Mouse (Mus musculus): Measurements from ENCODE around the gene Gpr176. TPM values are rescaled to one million over a fixed set of nuclear protein-coding genes. Genes with fewer than 3 reads are reported as not detected.

Gene Gpr176
- polyA plus RNA-seq, 1 experiment from 2014 or later = 0.21 TPM

DNA sequence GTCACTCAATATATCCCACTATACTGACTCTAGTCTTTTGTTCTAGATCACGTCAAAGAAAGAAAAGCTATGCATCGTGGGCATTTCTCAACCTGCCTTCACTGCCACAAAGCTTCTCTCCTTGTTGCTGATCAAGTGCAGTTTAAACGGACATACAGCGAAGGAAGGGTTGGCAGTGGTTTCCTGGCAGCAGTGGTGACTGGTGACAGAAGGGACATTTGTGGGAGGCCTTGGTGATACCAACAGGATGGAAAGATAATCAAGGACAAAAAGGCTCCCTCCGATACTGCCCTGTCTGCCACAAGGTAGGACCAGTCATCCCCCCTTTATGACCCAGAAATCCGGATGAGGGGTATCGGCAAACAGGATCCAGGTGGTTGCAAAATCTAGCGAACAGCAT lies 95.0 kb downstream of the Gpr176 start:
- 70% methylated on average over 8 of the region's 8 CpGs for WGBS (ENCODE audit: insufficient replicate concordance)
- no peaks in the 10 kb centered on the region for H3K9me3 ChIP-seq (replicated peaks)
- no peak overlapping the region for H3K27ac ChIP-seq (replicated peaks)
- H3K4me2 ChIP-seq = no peak overlapping the region
- no peak overlapping the region for H3K9ac ChIP-seq
- H3K27me3 ChIP-seq = no peaks in the 10 kb centered on the region
- no peak overlapping the region for H3K4me3 ChIP-seq (replicated peaks)
- H3K4me1 ChIP-seq (replicated peaks) = no peaks in the 10 kb centered on the region
- no peaks in the 10 kb centered on the region for H3K36me3 ChIP-seq (replicated peaks)
- ATAC-seq (ENCODE audit: insufficient read depth) = no peak

DNA sequence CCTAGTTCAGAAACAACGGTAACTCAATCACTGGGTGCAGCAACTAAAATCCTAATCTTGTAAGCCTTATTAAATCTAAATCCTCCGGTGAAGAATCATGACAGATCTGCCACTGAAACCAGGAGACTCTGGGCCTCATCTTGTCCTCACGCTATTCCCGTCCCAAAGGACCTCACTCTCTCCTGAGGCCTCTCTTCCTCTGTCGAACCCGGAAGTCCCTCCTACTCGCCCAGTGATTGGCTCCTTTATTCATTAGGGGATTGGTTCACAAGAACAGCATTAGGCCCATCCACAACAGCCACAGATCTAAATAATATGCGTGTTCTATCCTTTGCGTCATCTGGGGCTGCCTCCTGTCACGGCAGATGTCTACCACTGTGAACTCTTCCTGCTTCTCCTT lies 101.6 kb downstream of the Gpr176 start:
- H3K9ac ChIP-seq = no peak overlapping the region
- no peak overlapping the region for H3K27ac ChIP-seq (replicated peaks)
- no peaks in the 10 kb centered on the region for H3K9me3 ChIP-seq (replicated peaks)
- no peak overlapping the region for H3K4me2 ChIP-seq
- 74% methylated on average over 10 of the region's 10 CpGs for WGBS (ENCODE audit: insufficient replicate concordance)
- no peaks in the 10 kb centered on the region for H3K4me1 ChIP-seq (replicated peaks)
- no peak for ATAC-seq (ENCODE audit: insufficient read depth)
- no peaks in the 10 kb centered on the region for H3K36me3 ChIP-seq (replicated peaks)
- no peak overlapping the region for H3K4me3 ChIP-seq (replicated peaks)
- H3K27me3 ChIP-seq = no peaks in the 10 kb centered on the region

DNA sequence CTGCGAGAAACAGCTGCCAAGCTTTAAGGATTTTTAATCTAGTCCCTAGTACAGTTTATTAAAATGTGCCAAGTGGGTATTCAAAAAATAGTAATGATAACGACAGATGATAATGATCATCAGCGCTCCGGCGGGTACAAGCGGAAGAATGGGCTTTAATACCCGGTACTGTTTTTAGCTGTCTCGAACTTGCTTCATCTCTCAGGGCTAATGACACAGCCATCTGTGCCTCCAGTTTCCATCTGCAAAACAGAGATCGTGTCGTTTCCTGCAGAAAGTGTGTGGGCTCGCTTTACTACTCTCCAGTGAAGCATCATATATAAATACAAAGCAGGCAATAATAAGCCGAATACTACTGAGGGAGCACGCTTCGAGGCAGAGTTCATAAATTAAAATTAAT lies 103.0 kb downstream of the Gpr176 start:
- H3K36me3 ChIP-seq (replicated peaks) = no peaks in the 10 kb centered on the region
- no peak for ATAC-seq (ENCODE audit: insufficient read depth)
- H3K4me1 ChIP-seq (replicated peaks) = no peaks in the 10 kb centered on the region
- no peaks in the 10 kb centered on the region for H3K27me3 ChIP-seq
- H3K27ac ChIP-seq (replicated peaks) = no peak overlapping the region
- no peak overlapping the region for H3K4me2 ChIP-seq
- no peaks in the 10 kb centered on the region for H3K9me3 ChIP-seq (replicated peaks)
- no peak overlapping the region for H3K9ac ChIP-seq
- H3K4me3 ChIP-seq (replicated peaks) = no peak overlapping the region
- 76% methylated on average over 14 of the region's 14 CpGs for WGBS (ENCODE audit: insufficient replicate concordance)

DNA sequence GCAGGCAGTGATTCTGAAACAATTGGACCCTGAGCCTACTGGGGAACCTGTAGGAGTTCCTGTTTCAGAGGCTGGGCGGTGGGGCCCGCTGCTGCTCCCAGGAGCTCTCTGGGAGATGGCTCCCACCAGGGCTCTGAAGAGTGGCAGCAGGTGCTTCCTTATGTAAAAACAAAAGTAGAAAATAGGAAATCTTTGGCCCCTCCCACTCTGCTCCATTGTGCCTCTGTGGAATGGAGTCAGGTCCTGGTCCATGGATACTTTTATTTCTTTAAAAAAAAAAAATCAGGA lies 109.4 kb downstream of the Gpr176 start:
- Histone ChIP-seq H3K4me1 (replicated peaks) (no peaks in the 10 kb centered on the region), H3K27me3 (no peaks in the 10 kb centered on the region), H3K4me2 (no peak overlapping the region), H3K9me3 (replicated peaks) (no peaks in the 10 kb centered on the region), H3K36me3 (replicated peaks) (no peaks in the 10 kb centered on the region), H3K9ac (no peak overlapping the region), H3K4me3 (replicated peaks) (no peak overlapping the region), H3K27ac (replicated peaks) (no peak overlapping the region)
- 21% methylated on average over 2 of the region's 2 CpGs for WGBS (ENCODE audit: insufficient replicate concordance)
- ATAC-seq (ENCODE audit: insufficient read depth) = no peak

DNA sequence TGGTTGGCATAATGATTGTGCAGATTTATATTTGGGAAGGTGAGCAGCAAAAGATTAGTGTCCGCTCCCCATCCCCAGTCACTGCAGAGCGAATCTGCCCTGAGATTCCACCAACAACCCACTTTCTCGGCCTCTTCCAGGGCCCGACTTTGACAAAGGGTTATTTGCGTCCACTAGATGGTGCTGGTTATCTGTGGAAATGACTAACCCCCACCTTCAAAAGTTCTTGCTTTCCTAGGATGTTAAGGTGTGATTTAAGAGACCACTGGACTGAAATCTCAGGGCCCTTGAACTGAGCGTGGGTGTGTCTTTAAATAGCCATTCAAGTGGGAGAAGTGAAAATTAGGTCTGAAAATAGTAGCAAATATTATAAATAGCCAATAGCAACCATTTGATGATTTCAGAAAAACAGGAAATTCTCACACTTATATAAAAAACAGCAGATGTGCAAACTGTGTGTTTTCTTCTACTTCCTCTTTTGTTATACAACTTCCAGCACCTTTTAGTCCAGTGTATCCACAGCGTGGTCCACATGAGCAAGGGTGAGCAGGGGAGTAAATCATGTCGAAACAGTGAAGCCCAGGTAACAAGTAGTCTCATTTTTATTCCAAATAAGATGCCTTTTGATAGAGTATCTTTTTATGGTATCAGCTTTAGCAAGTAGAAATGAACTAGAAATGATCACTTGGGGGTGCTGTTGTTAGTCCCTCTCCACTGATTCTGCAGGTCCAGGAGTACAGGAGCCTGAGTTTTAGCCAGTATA lies 109.9 kb downstream of the Gpr176 start:
- Histone ChIP-seq H3K36me3 (replicated peaks) (no peaks in the 10 kb centered on the region), H3K9me3 (replicated peaks) (no peaks in the 10 kb centered on the region), H3K4me2 (no peak overlapping the region), H3K4me1 (replicated peaks) (no peaks in the 10 kb centered on the region), H3K27ac (replicated peaks) (no peak overlapping the region), H3K4me3 (replicated peaks) (no peak overlapping the region), H3K27me3 (no peaks in the 10 kb centered on the region), H3K9ac (no peak overlapping the region)
- 13% methylated on average over 8 of the region's 8 CpGs for WGBS (ENCODE audit: insufficient replicate concordance)
- ATAC-seq (ENCODE audit: insufficient read depth) = no peak

DNA sequence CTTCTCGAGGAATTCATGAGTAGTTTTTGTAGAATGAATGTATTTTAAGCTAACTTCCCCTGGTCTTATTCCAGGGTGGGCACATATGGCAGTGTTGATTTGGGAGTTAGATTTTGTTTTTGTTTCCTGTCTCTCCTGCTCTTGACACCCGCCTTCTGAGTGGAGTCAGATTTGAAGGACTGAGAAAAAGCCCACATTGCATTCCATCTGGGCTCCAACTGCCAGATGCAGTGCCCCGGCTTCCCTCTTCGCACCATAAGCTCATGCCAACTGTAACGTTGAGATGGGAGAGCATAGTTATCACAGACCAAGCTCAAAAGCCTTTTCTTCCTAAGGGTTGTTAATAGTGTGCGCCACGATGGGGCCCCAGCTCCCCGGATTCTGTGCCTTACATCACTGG lies 110.5 kb downstream of the Gpr176 start:
- Histone ChIP-seq H3K9me3 (replicated peaks) (no peaks in the 10 kb centered on the region), H3K9ac (no peak overlapping the region), H3K4me1 (replicated peaks) (no peaks in the 10 kb centered on the region), H3K4me3 (replicated peaks) (no peak overlapping the region), H3K27me3 (no peaks in the 10 kb centered on the region), H3K4me2 (no peak overlapping the region), H3K36me3 (replicated peaks) (no peaks in the 10 kb centered on the region), H3K27ac (replicated peaks) (no peak overlapping the region)
- WGBS (ENCODE audit: insufficient replicate concordance) = 46% methylated on average over 8 of the region's 8 CpGs
- no peak for ATAC-seq (ENCODE audit: insufficient read depth)

DNA sequence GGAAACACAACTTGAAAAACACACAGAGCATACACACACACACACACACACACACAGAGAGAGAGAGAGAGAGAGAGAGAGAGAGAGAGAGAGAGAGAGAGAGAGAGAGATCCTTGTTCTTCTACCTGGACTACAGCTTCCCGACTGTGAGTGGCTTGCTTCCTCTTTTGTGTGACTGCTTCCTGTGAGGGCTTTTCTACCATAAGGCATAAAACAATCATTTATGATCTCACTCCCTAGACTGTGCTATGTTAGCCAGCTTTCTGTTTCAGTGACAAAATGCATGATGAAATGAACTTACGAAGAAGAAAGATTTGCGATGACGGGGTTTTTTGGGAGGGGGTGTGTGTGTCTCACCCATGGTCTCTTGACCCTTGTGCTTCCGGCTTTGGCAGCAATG lies 113.5 kb downstream of the Gpr176 start:
- H3K4me2 ChIP-seq = no peak overlapping the region
- no peaks in the 10 kb centered on the region for H3K27me3 ChIP-seq
- no peaks in the 10 kb centered on the region for H3K36me3 ChIP-seq (replicated peaks)
- H3K4me1 ChIP-seq (replicated peaks) = peaks cover 8% of the 10 kb centered on the region
- 45% methylated on average over 5 of the region's 5 CpGs for WGBS (ENCODE audit: insufficient replicate concordance)
- no peak overlapping the region for H3K9ac ChIP-seq
- ATAC-seq (ENCODE audit: insufficient read depth) = no peak
- no peak overlapping the region for H3K4me3 ChIP-seq (replicated peaks)
- H3K9me3 ChIP-seq (replicated peaks) = no peaks in the 10 kb centered on the region
- no peak overlapping the region for H3K27ac ChIP-seq (replicated peaks)

DNA sequence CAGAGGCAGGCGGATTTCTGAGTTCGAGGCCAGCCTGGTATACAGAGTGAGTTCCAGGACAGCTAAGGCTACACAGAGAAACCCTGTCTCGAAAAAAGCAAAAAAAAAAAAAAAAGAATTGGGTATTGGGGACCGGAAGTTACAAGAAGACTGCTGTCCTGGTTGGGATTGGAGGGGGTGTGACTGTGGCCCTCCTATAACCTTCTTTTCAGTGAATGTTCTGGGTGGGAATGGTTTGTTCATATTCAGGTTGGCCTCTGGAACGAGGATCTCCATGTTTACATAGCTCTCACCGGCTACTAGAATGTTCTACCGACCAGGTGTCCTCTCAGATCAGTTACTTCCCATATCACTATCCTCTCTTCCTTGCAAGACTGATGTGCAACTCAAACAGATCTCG lies 116.1 kb downstream of the Gpr176 start:
- no peak overlapping the region; the same call in 1 of the 2 replicates for H3K4me3 ChIP-seq (replicated peaks)
- 45% methylated on average over 8 of the region's 8 CpGs for WGBS (ENCODE audit: insufficient replicate concordance)
- H3K36me3 ChIP-seq (replicated peaks) = no peaks in the 10 kb centered on the region
- H3K9ac ChIP-seq = no peak overlapping the region
- H3K27ac ChIP-seq (replicated peaks) = no peak overlapping the region
- H3K4me2 ChIP-seq = peak overlapping the region; percentile 58
- H3K27me3 ChIP-seq = no peaks in the 10 kb centered on the region
- no peaks in the 10 kb centered on the region for H3K9me3 ChIP-seq (replicated peaks)
- ATAC-seq (ENCODE audit: insufficient read depth) = no peak
- H3K4me1 ChIP-seq (replicated peaks) = peaks cover 8% of the 10 kb centered on the region

DNA sequence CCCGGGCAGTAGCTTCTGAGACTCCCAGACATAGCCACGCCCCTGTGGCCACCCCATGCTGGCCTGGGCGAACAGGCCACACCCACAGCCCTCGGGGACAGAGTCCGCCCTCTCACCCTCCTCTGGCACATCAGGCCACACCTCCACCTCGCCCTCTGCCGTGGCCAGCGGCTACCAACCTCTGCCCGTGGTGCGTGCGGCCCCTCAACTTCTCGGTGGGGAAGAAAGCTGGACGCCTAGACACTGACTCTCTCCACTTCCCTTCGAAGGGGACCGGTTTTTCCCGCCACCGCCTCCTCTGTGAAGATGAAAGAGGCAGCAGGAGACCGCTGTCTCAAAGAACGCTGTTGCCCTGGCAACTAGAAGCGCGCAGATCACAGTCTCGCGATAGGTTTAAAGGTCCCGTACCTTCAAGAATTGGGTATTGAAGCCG lies 116.6 kb downstream of the Gpr176 start, which contains the start of gene Fsip1:
TSS of gene Fsip1 (minus strand) at position 346 of the 433 bp plus-strand sequence.
- H3K9me3 ChIP-seq (replicated peaks) = no peaks in the 10 kb centered on the region
- H3K4me2 ChIP-seq = peak within 1 kb of the TSS; percentile 58
- H3K27me3 ChIP-seq = no peaks in the 10 kb centered on the region
- H3K27ac ChIP-seq (replicated peaks) = no peak within 1 kb of the TSS
- H3K36me3 ChIP-seq (replicated peaks) = no peaks in the 10 kb centered on the region
- peak within 1 kb of the TSS; percentile 55 for H3K4me3 ChIP-seq (replicated peaks)
- peak; percentile 88 for ATAC-seq (ENCODE audit: insufficient read depth)
- no peak within 1 kb of the TSS for H3K9ac ChIP-seq
- WGBS (ENCODE audit: insufficient replicate concordance) = 1% methylated on average over 25 of the region's 25 CpGs
- peaks cover 8% of the 10 kb centered on the region for H3K4me1 ChIP-seq (replicated peaks)

DNA sequence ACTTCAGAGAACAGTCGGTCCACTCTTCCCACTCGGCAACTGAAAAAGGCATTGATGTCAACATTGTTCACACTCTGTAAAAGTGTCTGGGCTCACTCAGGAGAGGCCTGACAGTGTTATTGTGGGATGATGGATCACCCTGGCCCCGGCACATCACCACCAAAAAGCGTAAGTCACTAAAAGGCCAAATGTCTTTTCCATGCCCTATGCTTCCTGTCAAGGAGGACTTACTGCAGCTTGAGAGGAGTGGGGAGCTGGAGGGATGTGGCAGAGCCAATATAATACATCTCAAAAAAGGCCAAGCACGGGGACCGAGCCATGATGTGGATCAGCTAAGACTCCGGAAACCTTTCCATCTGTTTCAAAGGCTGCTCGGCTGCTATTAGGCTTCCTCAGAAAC lies 118.7 kb downstream of the Gpr176 start:
- H3K4me2 ChIP-seq = no peak overlapping the region
- H3K27me3 ChIP-seq = no peaks in the 10 kb centered on the region
- H3K9me3 ChIP-seq (replicated peaks) = no peaks in the 10 kb centered on the region
- no peak overlapping the region for H3K4me3 ChIP-seq (replicated peaks)
- ATAC-seq (ENCODE audit: insufficient read depth) = no peak
- H3K36me3 ChIP-seq (replicated peaks) = no peaks in the 10 kb centered on the region
- H3K27ac ChIP-seq (replicated peaks) = no peak overlapping the region
- no peak overlapping the region for H3K9ac ChIP-seq
- WGBS (ENCODE audit: insufficient replicate concordance) = 72% methylated on average over 8 of the region's 8 CpGs
- H3K4me1 ChIP-seq (replicated peaks) = peaks cover 8% of the 10 kb centered on the region

DNA sequence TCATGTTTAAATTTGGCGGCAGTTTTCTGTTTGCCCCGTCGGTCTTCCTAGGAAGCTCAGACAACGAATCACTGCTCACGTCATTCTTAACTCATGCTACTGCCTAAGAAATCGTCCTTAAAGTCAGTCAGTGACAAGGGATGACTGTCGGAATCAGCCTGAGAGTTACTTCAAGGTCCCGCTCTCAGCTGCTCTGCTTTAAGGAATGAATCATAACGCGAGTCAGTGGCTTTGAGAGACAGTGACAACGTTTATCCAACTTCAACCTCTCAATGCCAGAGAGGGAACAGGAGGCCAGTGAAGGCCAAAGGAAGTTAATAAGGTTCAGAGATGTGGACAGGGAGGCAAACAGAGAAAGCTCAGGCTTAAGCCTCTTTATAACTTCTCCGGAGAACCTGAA lies 124.3 kb downstream of the Gpr176 start:
- Histone ChIP-seq H3K27me3 (no peaks in the 10 kb centered on the region), H3K36me3 (replicated peaks) (no peaks in the 10 kb centered on the region), H3K4me2 (no peak overlapping the region), H3K9ac (no peak overlapping the region), H3K4me1 (replicated peaks) (no peaks in the 10 kb centered on the region), H3K27ac (replicated peaks) (no peak overlapping the region), H3K9me3 (replicated peaks) (no peaks in the 10 kb centered on the region), H3K4me3 (replicated peaks) (no peak overlapping the region)
- no peak for ATAC-seq (ENCODE audit: insufficient read depth)
- WGBS (ENCODE audit: insufficient replicate concordance) = 63% methylated on average over 12 of the region's 12 CpGs

DNA sequence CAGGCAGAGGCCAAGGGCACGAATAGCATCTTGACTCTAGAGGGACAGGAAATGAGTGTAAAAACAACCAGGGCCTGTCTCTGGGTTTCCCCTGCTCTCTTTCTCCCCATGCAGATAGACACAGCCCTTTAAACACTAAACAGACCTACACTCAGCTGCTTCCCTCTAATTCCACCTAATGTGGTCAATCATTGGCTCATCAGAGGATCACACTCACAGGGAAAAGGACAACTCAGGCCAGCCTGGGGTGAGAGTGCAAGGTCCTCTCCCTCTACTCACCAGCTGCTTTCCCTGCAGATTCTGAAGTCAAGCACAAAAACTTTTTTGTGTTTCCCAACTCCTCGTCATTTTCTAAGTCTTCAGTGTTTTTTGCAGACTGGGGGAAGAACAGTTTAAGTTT lies 125.2 kb downstream of the Gpr176 start:
- no peak for ATAC-seq (ENCODE audit: insufficient read depth)
- no peak overlapping the region for H3K4me3 ChIP-seq (replicated peaks)
- H3K4me1 ChIP-seq (replicated peaks) = no peaks in the 10 kb centered on the region
- H3K9ac ChIP-seq = no peak overlapping the region
- no peaks in the 10 kb centered on the region for H3K9me3 ChIP-seq (replicated peaks)
- 32% methylated on average over 2 of the region's 2 CpGs for WGBS (ENCODE audit: insufficient replicate concordance)
- no peaks in the 10 kb centered on the region for H3K36me3 ChIP-seq (replicated peaks)
- no peak overlapping the region for H3K27ac ChIP-seq (replicated peaks)
- H3K4me2 ChIP-seq = no peak overlapping the region
- no peaks in the 10 kb centered on the region for H3K27me3 ChIP-seq

Measured in liver, embryonic 15.5 days (tissue).